Mouse (Mus musculus): ENCODE results near the gene Rfpl4.

GRCm38 (mm10) chr7:5109301-5109700, 7.4 kb downstream of the Rfpl4 start:
- no peak for TF ChIP-seq POLR2A (IDR thresholded peaks at IDR 0.05; ENCODE audit: control insufficient read depth in 1 of 2, insufficient read depth in 1 of 2, low read depth in 1 of 2, low read length in 2 of 2, poor library complexity in 1 of 2)
- TF ChIP-seq MYB (IDR thresholded peaks at IDR 0.05; ENCODE audit: low read depth, low read length) = no peak
- TF ChIP-seq ZNF384 (IDR thresholded peaks at IDR 0.05; ENCODE audit: low read depth, low read length) = no peak
- no peak for TF ChIP-seq GABPA (IDR thresholded peaks at IDR 0.05; ENCODE audit: low read depth, low read length)
